Comparison of ENCODE assay signal across 8 mouse cellular contexts in genomic region chr7:99095191-99095590, GRCm38 (mm10). TPM values are rescaled to one million over a fixed set of nuclear protein-coding genes. Genes with fewer than 3 reads are reported as not detected.
DNase-seq lines count a peak whose midpoint lies in the region; ATAC-seq and TF ChIP-seq lines count a peak whose summit lies in the region.
"Had no signal": no experiment of that assay in that cellular context is flagged by ENCODE, and none has a peak within 500 bp of the region (broad histone marks: within the 10 kb centered on the region; RNA-seq: fewer than 3 reads in every experiment).

No protein-coding gene starts in this region.

- H3K36me3 ChIP-seq in kidney, embryonic 15.5 days, result peaks cover 36% of the 10 kb centered on the region
- H3K36me3 ChIP-seq in E14TG2a.4 (ENCODE audit: insufficient read depth, low read length), result peaks cover 30% of the 10 kb centered on the region
- peaks cover 15% of the 10 kb centered on the region; the same call in 1 of the 2 replicates for H3K36me3 ChIP-seq in kidney, postnatal 0 days (ENCODE audit: insufficient read depth, low read length)

- 77% methylated on average over 4 of the region's 4 CpGs for WGBS in kidney, embryonic 15.5 days
- WGBS in kidney, postnatal 0 days, result 71% methylated on average over 4 of the region's 4 CpGs

- H3K9ac ChIP-seq in kidney, embryonic 15.5 days, result no peak overlapping the region
- no peak overlapping the region for H3K9ac ChIP-seq in kidney, postnatal 0 days (ENCODE audit: low read depth, low read length)

- peak; percentile 61 for TF ChIP-seq CTCF in E14TG2a.4 (conservative IDR thresholded peaks at IDR 0.05; ENCODE audit: low read length)
- peak; percentile 60 for TF ChIP-seq CTCF in kidney, postnatal 0 days (IDR thresholded peaks at IDR 0.05; ENCODE audit: low read depth)

- peak; percentile 26 for DNase-seq in kidney, adult 11 months
- DNase-seq in adrenal gland, adult 2 months, result peak; percentile 29
- DNase-seq in kidney, postnatal 0 days (ENCODE audit: low spot score), result peak; percentile 22
- peak; percentile 41 for DNase-seq in retina, embryonic 14.5 days (ENCODE audit: low spot score)
- no peak for DNase-seq in layer of hippocampus, adult 9-10 months (ENCODE audit: low spot score)

- H3K27me3 ChIP-seq in kidney, embryonic 15.5 days, result no peaks in the 10 kb centered on the region
- no peaks in the 10 kb centered on the region for H3K27me3 ChIP-seq in E14TG2a.4 (ENCODE audit: insufficient read depth, low read length)
- no peaks in the 10 kb centered on the region for H3K27me3 ChIP-seq in kidney, postnatal 0 days (ENCODE audit: insufficient read depth, low read length)

- H3K4me3 ChIP-seq in kidney, embryonic 15.5 days (replicated peaks), result no peak overlapping the region
- H3K4me3 ChIP-seq in E14TG2a.4 (replicated peaks; ENCODE audit: low read length), result no peak overlapping the region
- H3K4me3 ChIP-seq in kidney, postnatal 0 days (replicated peaks; ENCODE audit: low read depth, low read length), result no peak overlapping the region

- no peak overlapping the region for H3K4me2 ChIP-seq in kidney, embryonic 15.5 days
- no peak overlapping the region for H3K4me2 ChIP-seq in kidney, postnatal 0 days (ENCODE audit: low read length)

- no peak for ATAC-seq in kidney, embryonic 15.5 days (replicated peaks; ENCODE audit: low FRiP score)
- ATAC-seq in kidney, postnatal 0 days (replicated peaks; ENCODE audit: low FRiP score, low read depth), result no peak

- no peaks in the 10 kb centered on the region for H3K9me3 ChIP-seq in kidney, embryonic 15.5 days (replicated peaks)
- no peaks in the 10 kb centered on the region for H3K9me3 ChIP-seq in E14TG2a.4 (ENCODE audit: low read length)
- no peaks in the 10 kb centered on the region for H3K9me3 ChIP-seq in kidney, postnatal 0 days (replicated peaks; ENCODE audit: low read length)

- peaks cover 17% of the 10 kb centered on the region for H3K4me1 ChIP-seq in kidney, embryonic 15.5 days
- H3K4me1 ChIP-seq in E14TG2a.4 (replicated peaks; ENCODE audit: low read depth, low read length), result peaks cover 16% of the 10 kb centered on the region
- H3K4me1 ChIP-seq in kidney, postnatal 0 days (replicated peaks; ENCODE audit: insufficient read depth, low read length), result 0 out of 2 replicates have a peak, but pooled peaks cover 3% of the 10 kb centered on the region

- no peak overlapping the region for H3K27ac ChIP-seq in kidney, embryonic 15.5 days
- H3K27ac ChIP-seq in kidney, postnatal 0 days, result no peak overlapping the region
- H3K27ac ChIP-seq: macrophage had no signal

RNA-seq across cellular contexts. Expression of gene Uvrag, which starts 45.8 kb away (rescaled TPM):
- 19.1 and 22.6 TPM in 2 replicates for polyA plus RNA-seq in kidney, embryonic 15.5 days (2015; fragmentation: Nextera tagmentation; extraction: Ambion mirVana)
- total RNA-seq in adrenal gland, adult 2 months (2021), result 10 to 100 TPM; 18.5 to 30.0 TPM
- 50.4 and 60.6 TPM in 2 replicates for polyA plus RNA-seq in adrenal gland, adult 2 months (2012; rRNA removed)
- polyA plus RNA-seq in kidney, postnatal 0 days (2015; fragmentation: Nextera tagmentation; extraction: Ambion mirVana), result 19.0 and 21.6 TPM in 2 replicates
